Mouse (Mus musculus): Measurements from ENCODE around the gene Bbip1. TPM values are rescaled to one million over a fixed set of nuclear protein-coding genes. Genes with fewer than 3 reads are reported as not detected.
A peak's percentile ranks its signal among the peaks of the same experiment; 100 is the strongest.
"Not testable (repeated sequence)": the region's sequence is repeated elsewhere in the genome, so short reads cannot be mapped to it uniquely, and the experiment has no call there.

Gene Bbip1
- polyA plus RNA-seq, 1 experiment: 10.0 TPM

DNA sequence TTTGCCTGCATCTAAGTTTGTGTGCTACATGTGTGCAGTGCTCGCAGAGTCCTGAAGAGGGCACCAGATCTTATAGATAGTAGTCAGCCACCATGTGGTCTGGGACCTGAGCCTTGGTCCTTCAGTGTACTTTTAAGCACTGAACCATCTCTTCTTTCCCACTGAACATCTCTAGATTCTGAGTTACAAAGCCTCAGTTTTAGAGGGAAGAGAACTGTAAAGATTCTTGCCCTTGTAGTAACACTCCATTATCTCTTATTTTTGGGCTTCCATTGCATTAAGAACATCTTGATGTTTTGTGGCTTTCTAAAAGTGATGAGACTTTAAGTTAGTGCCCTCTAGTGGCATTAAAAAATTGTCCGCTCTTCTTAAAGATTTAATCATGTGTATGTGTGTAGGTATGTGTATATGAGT lies 19.1 kb downstream of the Bbip1 start:
- DNase-seq (ENCODE audit: low read depth): no peak

DNA sequence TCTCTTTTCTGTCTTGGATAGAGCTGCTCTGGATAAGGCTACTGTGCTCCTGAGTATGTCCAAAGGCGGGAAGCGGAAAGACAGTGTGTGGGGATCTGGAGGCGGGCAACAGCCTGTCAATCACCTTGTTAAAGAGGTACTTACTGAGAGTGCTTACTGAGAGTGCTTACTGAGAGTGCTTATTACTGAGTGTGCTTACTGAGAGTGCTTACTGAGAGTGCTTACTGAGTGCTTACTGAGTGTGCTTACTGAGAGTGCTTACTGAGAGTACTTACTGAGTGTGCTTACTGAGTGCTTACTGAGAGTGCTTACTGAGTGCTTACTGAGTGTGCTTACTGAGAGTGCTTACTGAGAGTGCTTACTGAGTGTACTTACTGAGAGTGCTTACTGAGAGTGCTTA lies 22.4 kb downstream of the Bbip1 start:
- not testable (repeated sequence) for DNase-seq (ENCODE audit: low read depth)

DNA sequence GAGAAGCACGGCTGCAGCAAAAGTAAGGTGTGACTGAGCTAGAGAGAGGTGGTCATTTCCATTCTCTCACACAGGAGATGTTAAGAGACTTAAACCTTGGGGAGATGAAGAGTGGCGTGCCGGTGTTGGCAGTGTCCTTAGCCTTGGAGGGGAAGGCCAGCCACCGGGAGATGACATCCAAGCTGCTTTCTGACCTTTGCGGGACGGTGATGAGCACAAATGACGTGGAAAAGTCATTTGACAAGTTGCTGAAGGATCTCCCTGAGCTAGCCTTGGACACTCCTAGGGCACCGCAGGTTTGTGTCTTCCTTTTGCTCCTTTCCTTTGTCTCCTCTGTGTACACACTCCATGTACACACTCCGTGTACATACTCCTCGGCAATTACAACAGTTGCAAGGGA lies 24.9 kb downstream of the Bbip1 start:
- no peak for DNase-seq (ENCODE audit: low read depth)

DNA sequence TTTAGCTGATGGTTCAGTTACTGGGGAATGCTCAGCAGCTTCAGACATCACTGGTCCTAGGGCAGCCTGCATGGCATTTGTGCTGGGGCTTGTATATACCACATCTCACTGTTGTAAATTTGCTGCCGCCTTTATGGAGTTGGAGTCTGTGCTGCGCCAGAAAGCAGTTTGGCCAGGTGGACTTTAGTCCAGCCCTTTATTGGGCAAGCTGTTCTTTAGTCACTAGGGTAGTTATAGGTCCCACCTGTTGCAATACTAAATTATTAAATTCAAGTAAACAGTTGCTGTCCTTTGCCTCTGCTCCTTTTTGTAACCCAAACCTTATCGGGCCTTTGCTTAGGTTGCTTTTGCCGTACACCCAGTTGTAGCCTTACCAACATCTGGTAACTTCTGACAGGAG lies 29.5 kb downstream of the Bbip1 start:
- no peak for DNase-seq (ENCODE audit: low read depth)

DNA sequence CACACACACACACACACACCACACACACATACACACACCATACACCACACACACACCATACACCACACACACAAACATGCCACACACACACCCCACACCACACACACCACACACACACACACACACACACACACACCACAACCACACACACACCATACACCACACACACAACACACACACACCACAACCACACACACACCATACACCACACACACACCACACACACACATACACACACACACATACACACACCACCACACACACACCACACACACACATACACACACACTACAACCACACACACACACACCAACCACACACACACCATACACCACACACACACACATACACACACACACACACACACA lies 37.7 kb downstream of the Bbip1 start:
- not testable (repeated sequence) for DNase-seq (ENCODE audit: low read depth)

DNA sequence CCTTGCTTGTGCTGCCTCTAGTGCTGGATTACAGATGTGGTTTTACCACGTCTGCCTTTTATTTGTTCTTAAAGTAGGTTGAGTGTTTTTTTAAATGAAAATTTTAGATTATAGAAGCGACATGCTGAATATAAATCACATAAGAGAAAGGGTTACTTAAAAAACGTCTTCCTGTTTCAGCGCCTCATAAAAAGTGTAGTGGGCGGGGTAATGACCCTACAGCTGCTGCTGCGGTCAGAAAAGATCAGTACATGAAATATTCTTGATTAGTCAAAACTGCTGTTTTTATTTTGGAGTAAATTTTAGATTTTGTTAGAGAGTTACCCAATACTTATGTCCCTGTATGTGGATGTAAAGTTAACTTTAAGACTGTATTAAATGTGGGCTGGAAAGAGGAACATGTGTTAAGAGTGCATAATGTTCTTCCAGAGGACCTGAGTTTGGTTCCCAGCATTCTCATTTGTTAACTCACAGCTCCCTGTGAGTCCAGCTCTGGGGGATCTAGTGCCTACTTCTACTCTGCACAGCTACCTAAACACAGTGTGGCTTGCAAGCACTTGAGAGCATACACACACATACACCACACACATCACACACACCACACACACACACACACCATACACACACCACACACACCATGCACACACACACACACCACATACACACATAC lies 38.3 kb downstream of the Bbip1 start:
- DNase-seq (ENCODE audit: low read depth): no peak

DNA sequence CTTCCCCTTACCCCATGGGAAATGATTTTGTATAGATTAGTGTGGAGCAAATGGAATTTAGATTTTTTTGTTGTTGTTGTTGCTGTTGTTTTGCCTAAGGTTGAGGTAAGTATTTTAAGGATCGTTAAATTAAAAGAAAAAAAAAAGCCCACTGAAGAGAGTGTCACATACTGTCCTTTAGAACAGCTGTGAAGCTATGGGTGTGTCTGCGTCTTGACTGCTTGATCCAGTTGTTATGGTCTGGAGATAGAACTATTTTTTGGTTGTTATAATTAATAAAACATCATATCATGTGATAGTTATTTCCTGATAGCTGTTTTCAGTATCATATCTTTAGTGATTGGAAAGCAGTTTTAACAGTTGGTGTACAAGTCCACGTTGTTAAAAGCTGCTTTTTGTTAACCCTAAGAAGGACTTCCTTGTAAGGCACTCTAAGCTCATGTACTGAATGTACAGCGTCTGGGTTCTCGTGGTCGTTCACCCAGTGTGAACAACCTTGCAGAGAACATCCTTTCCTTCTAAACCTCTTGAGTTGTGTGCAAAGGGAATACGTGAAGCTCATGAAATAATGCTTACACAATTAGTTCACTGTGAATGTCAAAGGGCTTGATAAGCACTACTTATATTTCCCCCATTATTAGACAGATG lies 39.5 kb downstream of the Bbip1 start:
- DNase-seq (ENCODE audit: low read depth): no peak

DNA sequence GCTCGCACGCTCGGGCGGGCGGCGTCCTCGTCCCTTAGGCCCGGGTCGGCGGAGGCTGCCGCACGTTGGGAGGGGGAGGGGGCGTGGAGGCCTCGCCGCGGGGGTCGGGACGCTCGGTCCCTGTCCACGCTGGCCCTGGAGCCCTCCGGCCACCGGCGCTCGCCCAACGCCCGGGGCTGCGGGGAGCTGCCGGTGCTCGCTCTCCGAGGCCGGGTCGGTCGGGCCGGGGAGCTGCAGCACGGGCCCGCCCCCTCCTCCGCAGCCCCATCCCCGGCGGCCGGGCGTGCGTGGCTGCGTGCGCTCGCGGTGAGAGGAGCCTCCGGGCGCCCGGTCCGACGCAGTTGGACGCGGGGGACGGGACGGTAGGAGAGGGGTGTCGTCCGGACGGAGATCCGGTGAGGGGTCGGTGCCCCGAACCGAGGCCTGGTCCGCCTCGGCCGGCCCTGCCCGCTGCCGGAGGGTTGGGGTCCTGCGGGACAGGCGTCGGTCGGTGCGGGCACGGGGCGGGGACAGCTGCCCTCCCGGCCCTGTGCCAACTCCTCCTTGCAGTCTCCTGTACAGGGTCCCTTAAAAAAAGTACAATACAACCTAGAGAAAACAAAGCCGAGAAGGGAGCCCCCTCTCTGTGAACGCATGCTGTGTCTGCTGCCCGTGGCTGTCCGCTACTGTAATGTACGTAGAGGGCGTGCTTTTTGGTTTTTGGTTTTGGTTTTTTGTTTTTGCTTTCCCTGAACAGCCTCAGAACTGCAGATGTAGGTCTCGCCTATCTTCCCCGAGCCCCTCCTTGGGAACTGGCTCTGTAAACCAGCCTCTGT lies 40.7 kb downstream of the Bbip1 start:
- no peak for DNase-seq (ENCODE audit: low read depth)

DNA sequence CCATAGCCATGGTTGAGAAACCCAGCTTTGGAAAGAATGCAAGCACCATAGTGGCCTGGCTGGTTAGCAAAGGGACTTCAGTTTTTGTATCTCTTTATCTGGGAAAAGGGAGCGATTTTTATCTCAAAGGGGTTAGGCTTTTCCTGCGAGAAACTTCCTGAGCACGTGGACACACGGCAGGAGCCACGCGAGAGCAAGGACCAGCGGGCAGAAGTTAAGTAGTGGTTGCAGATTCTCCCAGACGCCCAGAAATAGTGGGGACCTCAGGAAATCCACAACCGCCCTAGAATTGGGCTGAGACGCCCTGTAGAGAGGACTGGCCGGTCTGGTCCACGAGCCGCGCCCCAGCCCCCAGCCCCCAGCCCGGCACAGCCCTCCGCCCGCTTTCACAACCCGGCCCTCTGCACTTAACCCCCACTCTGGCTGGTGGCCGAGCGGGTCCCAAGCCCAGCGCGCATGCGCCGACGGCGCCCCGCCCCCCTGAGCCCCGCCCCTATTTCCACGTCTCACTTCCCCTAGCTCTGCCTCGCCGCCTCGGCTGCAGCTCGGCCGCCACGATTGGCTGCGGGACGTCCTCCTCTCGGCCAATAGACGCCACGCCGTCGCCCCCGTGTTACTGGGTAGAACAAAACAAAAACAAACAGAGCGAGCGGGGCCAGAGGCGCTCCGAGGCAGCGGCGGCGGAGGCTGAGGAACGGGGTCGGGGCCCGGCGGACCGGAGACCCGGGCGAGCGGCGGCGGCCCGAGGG lies 41.5 kb downstream of the Bbip1 start:
- DNase-seq (ENCODE audit: low read depth): no peak

DNA sequence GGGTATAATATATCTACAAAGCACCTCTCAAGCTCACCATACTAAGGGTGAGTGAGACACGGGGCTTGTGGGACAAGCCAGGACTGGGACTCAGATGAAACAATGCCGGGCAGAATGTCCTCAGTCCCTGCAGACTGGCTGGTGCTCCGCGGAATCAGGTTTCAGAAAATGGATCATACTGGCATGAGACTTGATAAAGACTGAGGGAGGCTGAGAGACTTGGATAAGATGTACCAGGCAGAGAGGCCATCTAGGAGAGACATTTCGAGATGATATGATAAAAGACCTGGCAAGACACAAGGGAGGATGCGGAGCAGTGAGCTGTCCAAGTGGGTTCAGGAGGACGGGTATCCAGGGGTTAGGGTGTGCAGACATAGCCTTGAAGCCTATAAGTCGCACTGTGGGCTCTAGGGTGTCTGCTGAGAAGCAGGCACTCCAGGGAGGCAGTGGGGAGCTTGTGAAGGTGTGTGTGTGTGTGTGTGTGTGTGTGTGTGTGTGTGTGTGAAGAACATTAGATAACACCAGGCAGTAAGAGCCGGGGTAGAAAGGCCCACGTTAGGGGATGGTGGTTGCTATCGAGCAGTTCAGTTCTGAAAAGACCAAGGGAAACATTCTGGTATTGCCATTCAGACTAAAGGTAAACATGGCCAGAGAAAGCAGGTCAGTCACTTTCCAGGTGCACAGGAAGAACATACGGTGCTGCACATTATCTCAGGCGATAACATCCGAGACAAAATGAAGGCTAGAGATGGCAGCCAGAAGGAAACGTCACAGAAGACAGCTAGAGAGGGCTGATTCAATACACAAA lies 42.3 kb downstream of the Bbip1 start:
- DNase-seq (ENCODE audit: low read depth): no peak

DNA sequence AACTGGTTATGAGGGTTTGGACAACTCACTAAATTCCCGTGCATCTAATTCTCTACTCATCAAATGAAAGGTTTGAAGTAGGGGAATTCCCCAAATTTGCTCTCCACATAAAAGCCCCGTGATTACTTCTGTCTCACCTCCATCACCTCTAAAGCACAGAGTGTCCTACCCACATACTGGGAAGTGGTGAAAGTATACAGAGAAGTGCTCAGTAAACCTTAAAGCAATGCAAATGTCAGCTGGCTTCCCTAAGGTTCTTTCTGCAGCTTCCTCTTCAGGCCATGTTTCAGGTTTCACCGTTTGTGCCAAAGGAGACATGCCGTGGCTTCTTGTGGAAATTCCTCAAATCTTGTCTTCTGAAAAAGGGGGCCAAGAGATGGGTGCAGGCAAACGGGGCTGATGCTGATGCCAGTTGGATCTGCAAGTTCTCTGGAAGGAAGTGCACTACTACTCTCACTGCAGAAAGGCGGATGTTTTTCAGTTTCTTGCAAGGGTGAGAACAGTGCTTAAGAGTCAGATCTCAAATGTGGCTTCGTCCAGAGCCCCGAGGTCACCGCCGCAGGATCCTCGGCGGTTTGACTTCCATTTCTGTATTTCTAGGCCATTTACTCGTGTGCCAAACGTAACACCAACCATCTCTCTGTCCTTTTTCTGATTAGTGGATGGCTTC lies 44.4 kb downstream of the Bbip1 start:
- DNase-seq (ENCODE audit: low read depth): no peak

DNA sequence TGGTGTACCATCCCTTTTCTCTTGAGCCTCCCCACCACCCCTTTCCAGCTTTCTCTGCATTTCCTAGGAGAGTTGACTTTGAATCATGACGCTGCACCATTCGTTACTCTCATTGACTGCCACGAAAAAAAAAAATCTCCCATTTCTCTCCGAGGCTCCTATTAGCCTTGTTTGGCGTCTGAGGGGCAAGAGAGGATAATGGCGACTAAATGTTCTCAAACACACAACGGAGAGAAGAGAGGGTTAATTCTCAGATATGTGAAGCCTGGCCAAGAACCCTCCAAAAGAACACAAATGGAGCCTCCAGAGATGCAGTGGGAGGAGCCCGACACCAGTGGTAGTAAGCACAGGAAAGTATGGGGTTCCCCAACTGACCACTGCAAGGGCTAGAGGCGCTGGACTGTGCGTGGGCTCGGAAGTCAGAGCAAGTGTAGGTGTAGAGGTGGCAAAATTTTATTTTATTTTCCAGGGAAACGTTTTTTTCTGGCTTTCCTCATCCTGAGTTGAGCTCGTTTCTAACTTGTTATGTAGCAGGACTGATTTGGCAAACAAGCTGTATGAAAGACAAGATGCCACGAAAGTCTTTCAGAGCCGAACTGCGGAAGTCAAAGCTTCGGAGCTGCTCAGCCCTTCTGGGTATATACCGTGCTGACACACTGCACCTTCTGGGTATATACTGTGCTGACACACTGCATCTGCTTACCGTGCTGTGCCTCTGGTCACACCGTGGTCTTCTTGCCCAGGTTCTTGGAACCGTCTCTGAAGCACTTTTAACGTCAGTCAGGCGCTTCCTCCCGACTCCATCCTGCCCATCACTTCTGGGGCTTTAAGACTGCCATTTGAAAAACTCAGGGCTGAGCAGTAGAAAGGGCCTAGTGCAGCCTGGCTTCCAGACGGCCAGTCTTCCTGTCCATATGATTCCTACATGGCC lies 45.2 kb downstream of the Bbip1 start:
- DNase-seq (ENCODE audit: low read depth): no peak

DNA sequence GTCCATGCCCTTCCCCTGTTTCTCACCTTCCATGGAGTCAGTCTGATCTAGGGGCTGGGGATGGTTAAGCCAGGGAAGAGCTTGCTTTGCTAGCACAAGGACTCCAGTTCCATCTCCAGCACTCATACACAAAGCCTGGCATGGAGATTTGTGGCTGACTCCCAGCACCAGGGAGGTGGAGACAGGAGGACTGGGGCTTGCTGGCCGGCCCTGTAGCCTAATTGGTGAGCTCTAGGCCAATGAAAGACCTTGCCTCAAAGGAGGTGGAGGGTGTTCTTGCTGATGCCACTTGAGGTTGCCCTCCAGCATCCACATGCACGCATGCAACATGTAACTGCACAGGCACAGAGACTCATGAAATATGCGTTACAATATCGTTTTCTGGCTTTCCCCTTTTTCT lies 45.9 kb downstream of the Bbip1 start:
- DNase-seq (ENCODE audit: low read depth): no peak

DNA sequence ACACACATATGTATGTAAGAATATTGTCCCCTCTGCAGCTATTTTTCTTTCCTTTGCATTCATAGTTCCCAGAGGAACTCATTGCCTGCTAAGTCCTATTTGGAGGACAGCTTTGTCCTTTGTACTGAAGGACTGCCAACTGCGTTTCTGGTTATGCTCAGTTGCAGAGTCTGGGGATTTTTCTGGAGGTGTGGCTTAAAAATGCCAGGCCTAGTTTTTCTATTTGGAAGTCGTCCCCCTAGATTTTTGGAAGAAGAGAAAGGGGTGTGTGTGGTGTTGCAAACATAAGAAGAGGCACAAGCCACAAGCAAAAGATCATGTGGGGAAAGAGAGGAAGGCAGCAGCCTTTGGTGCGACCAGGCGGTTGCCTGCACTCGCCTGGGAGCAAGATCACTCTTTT lies 46.4 kb downstream of the Bbip1 start:
- no peak for DNase-seq (ENCODE audit: low read depth)

DNA sequence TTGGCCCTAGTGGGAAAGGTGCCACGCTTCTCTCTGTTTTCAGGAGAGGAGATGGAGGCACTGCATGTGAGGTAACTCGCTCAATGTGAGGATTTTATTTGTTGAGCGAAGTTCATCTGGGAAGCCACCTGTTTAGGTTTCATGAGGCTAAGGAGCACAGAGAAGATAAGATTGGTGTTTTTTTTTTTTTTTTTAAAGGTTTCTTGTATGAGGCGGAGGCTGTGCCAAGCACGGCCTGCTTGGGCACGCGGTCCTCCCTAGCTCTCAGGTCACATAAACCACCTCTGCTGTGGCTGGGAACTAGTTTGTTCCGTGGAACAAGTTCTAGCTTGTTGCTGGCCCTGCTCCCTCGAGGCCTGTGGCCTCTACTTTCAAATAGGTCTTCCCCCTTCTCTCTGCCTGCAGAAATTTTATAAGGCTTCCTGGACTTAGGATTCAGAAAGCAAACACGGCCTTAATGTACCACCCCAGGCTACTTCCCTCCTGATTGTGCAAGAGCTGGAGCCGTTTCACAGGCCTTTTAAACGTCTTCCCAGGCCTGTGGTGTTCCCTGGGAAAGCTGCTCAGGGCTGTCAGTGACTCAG lies 49.8 kb downstream of the Bbip1 start:
- DNase-seq (ENCODE audit: low read depth): peak; percentile 99

DNA sequence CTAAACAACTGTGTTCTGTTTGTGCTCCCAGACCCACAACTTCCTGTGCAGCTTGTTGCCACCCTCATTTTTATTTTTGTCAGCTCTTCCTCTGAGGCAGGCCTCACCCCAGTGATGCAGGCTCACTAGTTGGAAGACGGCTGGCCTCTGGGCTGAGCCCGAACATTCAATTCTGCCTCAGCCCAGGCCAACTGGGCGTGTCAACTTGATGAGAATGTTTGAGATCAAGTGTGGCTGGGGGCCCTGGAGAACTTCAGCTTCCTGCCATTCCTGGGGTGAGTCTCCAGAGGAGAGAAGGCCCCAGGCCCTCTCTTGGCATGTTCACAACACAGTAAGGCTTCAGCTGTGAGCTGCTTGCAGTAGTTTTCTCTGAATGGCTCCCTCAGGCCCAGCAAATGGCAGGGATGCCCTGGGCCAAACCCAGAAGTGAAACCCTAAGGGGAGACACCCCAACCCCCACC lies 50.7 kb downstream of the Bbip1 start:
- no peak for DNase-seq (ENCODE audit: low read depth)

DNA sequence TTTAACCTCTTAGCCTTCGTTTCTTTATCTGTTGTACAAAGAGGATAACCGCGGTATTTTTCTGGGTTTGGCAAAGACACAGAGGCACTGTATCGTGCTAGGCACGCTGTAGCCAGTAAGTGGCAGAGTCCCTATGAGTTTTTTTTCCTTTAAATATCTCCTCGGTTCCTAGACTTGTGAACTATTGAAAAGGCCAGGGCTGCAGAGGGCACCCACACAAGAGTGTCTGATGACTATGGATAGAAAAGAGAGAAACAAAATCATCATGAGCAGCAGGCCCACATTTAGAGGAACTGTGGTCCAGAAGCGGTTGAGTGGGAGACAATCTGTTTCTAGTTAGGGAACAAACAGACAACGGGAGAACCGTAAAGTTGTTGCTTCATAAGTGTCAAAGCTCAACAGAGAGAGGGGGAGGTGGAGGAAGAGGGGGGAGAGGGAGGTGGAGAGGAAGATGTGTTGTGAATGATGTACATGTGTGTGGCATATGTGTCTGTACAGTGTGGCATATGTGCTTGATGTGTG lies 51.5 kb downstream of the Bbip1 start:
- DNase-seq (ENCODE audit: low read depth): no peak

DNA sequence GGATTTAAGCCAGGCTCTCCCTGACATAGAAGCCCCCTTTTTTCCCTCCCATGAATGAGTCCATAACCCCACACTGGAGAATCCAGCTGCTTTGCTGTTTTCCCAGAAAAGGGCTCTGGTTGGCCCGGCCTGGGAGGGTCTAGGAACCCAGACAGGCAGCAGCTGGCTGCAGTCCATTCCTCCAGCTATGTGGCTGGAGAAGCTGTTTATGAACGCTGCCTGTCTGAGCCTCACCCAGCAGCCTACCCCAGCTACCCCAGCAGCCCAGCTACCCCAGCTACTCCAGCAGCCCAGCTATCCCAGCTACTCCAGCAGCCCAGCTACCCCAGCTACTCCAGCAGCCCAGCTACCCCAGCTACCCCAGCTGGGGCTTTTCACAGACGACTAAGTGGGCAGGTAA lies 52.4 kb downstream of the Bbip1 start, which contains the start of gene Pdcd4:
Pdcd4 (plus strand) TSS at position 171 of the 400 bp plus-strand sequence.
- DNase-seq (ENCODE audit: low read depth): no peak

DNA sequence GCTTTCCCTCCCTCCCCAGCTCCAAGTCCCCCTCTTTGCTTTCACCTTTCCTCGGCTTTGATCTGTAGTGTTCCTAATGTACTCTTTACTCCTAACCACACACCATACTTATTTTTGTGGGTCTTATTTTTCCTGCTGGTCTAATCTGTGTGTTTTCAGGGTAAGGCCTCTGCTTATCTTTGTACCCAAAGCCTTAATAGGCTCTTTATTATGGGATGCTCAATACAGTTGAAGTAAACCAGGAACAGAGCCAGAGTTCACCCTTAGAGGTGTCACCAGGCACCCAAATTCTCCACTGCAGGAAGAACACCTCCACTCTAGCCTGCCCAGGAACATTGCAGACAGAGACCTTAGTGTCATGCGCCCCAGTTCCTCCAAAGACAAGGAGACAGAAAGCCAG lies 52.9 kb downstream of the Bbip1 start:
- DNase-seq (ENCODE audit: low read depth): no peak

All from gonadal fat pad, adult 2 months (tissue).